Mouse (Mus musculus) olfactory bulb, adult 2 months (tissue): ENCODE results near the gene Cntnap2. TPM values are rescaled to one million over a fixed set of nuclear protein-coding genes. Genes with fewer than 3 reads are reported as not detected.

Experiments
- H3K27ac ChIP-seq: fragments of 200-500 bp; 2 replicates; pipeline ENCODE4 v1.5.1; 2012; ENCODE audit warnings: low read depth, low read length; ENCODE audit not compliant: insufficient read depth
- H3K4me1 ChIP-seq: fragments of 200-500 bp; 2 replicates; pipeline ENCODE4 v1.6.1; 2012; ENCODE audit warnings: low read length; ENCODE audit not compliant: control insufficient read depth, insufficient read depth
- H3K4me3 ChIP-seq: fragments of 200-500 bp; 2 replicates; pipeline ENCODE4 v1.5.1; 2012; ENCODE audit warnings: mild to moderate bottlenecking, low read depth, low read length, moderate library complexity; ENCODE audit not compliant: insufficient read depth
- CTCF ChIP-seq: fragments of 200-500 bp; IDR thresholded peaks from 2 replicates; pipeline ENCODE4 v1.5.1; 2012; ENCODE audit warnings: low read depth, mild to moderate bottlenecking, low read length, moderate library complexity; ENCODE audit not compliant: insufficient read depth
- POLR2A ChIP-seq: fragments of 200-500 bp; IDR thresholded peaks from 2 replicates; pipeline ENCODE4 v1.6.1; 2012; ENCODE audit warnings: mild to moderate bottlenecking, low read depth, low read length, moderate library complexity; ENCODE audit not compliant: insufficient read depth
- WGBS: fragments of 180-500 bp; shearing (Covaris S2); methylation state at CpG from one replicate; pipeline ENCODE4 v1.1.7; 2018; 5-methylcytosine and 5-hydroxymethylcytosine counted together
- polyA plus RNA-seq: library from polyadenylated mRNA; stranded (reverse); fragments of >200 nt; gene quantifications from 2 replicates; pipeline ENCODE4 v1.2.4, GENCODE M21; 2012; ENCODE audit warnings: low replicate concordance; ENCODE audit not compliant: missing spikeins, insufficient read depth, insufficient read length

The Cntnap2 gene
- polyA plus RNA-seq, 1 experiment, result not detected

- 86% methylated on average over 2 of the region's 2 CpGs for WGBS
- Histone ChIP-seq H3K27ac (no peak overlapping the region), H3K4me3 (no peak overlapping the region), H3K4me1 (no peaks in the 10 kb centered on the region)
- TF ChIP-seq CTCF, result no peak
- no peak for TF ChIP-seq POLR2A
Measured at GRCm38 (mm10) chr6:46716576-46716975, 1657.4 kb downstream of the Cntnap2 start.

GRCm38 (mm10) chr6:46733794-46734193 is 1674.6 kb downstream of the Cntnap2 start:
- TF ChIP-seq CTCF (no peak), POLR2A (no peak)
- no peaks in the 10 kb centered on the region for H3K4me1 ChIP-seq
- no peak overlapping the region for H3K4me3 ChIP-seq
- H3K27ac ChIP-seq, result no peak overlapping the region

- no peak overlapping the region for H3K27ac ChIP-seq
- no peaks in the 10 kb centered on the region for H3K4me1 ChIP-seq
- no peak overlapping the region for H3K4me3 ChIP-seq
- no peak for TF ChIP-seq CTCF
- no peak for TF ChIP-seq POLR2A
Measured at GRCm38 (mm10) chr6:46748448-46748847, 1689.3 kb downstream of the Cntnap2 start.

GRCm38 (mm10) chr6:46763481-46763880 is 1704.3 kb downstream of the Cntnap2 start:
- no peak overlapping the region for H3K27ac ChIP-seq
- WGBS, result 51% methylated on average over 3 of the region's 3 CpGs
- no peaks in the 10 kb centered on the region for H3K4me1 ChIP-seq
- H3K4me3 ChIP-seq, result no peak overlapping the region
- TF ChIP-seq CTCF (no peak), POLR2A (no peak)

- H3K4me3 ChIP-seq, result no peak overlapping the region
- H3K27ac ChIP-seq, result no peak overlapping the region
- no peaks in the 10 kb centered on the region for H3K4me1 ChIP-seq
- TF ChIP-seq CTCF (no peak), POLR2A (no peak)
Measured at GRCm38 (mm10) chr6:46774529-46774928, 1715.4 kb downstream of the Cntnap2 start.

- 81% methylated on average over 4 of the region's 4 CpGs for WGBS
- H3K27ac ChIP-seq, result no peak overlapping the region
- H3K4me3 ChIP-seq, result no peak overlapping the region
- TF ChIP-seq POLR2A (no peak), CTCF (no peak)
- H3K4me1 ChIP-seq, result no peaks in the 10 kb centered on the region
Measured at GRCm38 (mm10) chr6:46802264-46803110, 1743.3 kb downstream of the Cntnap2 start.

GRCm38 (mm10) chr6:46856635-46857034 is 1797.5 kb downstream of the Cntnap2 start:
- Histone ChIP-seq H3K4me3 (no peak overlapping the region), H3K27ac (no peak overlapping the region), H3K4me1 (no peaks in the 10 kb centered on the region)
- TF ChIP-seq CTCF (no peak), POLR2A (no peak)
- WGBS, result 70% methylated on average over 3 of the region's 3 CpGs

- Histone ChIP-seq H3K4me1 (no peaks in the 10 kb centered on the region), H3K27ac (no peak overlapping the region), H3K4me3 (no peak overlapping the region)
- TF ChIP-seq CTCF, result no peak
- no peak for TF ChIP-seq POLR2A
- 37% methylated on average over 5 of the region's 5 CpGs for WGBS
Measured at GRCm38 (mm10) chr6:46861076-46861475, 1801.9 kb downstream of the Cntnap2 start.

- Histone ChIP-seq H3K27ac (no peak overlapping the region), H3K4me1 (no peaks in the 10 kb centered on the region), H3K4me3 (no peak overlapping the region)
- TF ChIP-seq CTCF, result no peak
- no peak for TF ChIP-seq POLR2A
Measured at GRCm38 (mm10) chr6:46866317-46866716, 1807.2 kb downstream of the Cntnap2 start.
